Mouse (Mus musculus): ENCODE results near the gene Afg1l.

Gene Afg1l

GRCm38 (mm10) chr10:42271454-42272230 lies 206.7 kb downstream of the Afg1l start:
- intact Hi-C loops (cut with DNase I), result no loop called here

GRCm38 (mm10) chr10:42270277-42271083 lies 207.9 kb downstream of the Afg1l start:
- intact Hi-C loops (cut with DNase I), result no loop called here

GRCm38 (mm10) chr10:42269281-42270025 lies 208.9 kb downstream of the Afg1l start:
- intact Hi-C loops (cut with DNase I), result loop anchor here (5.0 kb wide), 1 partner anchor 37 kb away; no protein-coding TSS in a partner anchor

GRCm38 (mm10) chr10:42267811-42268545 lies 210.4 kb downstream of the Afg1l start:
- intact Hi-C loops (cut with DNase I), result loop anchor here (5.0 kb wide), 1 partner anchor 36 kb away; no protein-coding TSS in a partner anchor

- intact Hi-C loops (cut with DNase I), result loop anchor here (5.0 kb wide), 1 partner anchor 33 kb away; no protein-coding TSS in a partner anchor
Observed at GRCm38 (mm10) chr10:42265021-42265689, 213.2 kb downstream of the Afg1l start.

GRCm38 (mm10) chr10:42264195-42264594 lies 214.2 kb downstream of the Afg1l start:
- intact Hi-C loops (cut with DNase I), result no loop called here

- intact Hi-C loops (cut with DNase I), result no loop called here
Observed at GRCm38 (mm10) chr10:42263701-42264100, 214.7 kb downstream of the Afg1l start.

All from adrenal gland (tissue).